Mouse (Mus musculus) testis, adult 2 months (tissue): ENCODE results near the gene Prpmp5.
"Not testable (repeated sequence)": the region's sequence is repeated elsewhere in the genome, so short reads cannot be mapped to it uniquely, and the experiment has no call there.

Source experiments
- CTCF ChIP-seq: fragments of 200-500 bp; IDR thresholded peaks from 2 replicates; pipeline ENCODE4 v1.5.1; 2012; ENCODE audit warnings: low read depth, mild to moderate bottlenecking, inconsistent platforms, low read length, moderate library complexity; ENCODE audit not compliant: control insufficient read depth, insufficient read depth, insufficient replicate concordance
- POLR2A ChIP-seq: fragments of 200-500 bp; IDR thresholded peaks from 2 replicates; pipeline ENCODE4 v1.6.1; 2012; ENCODE audit warnings: low read depth, mild to moderate bottlenecking, inconsistent platforms, low read length, moderate library complexity; ENCODE audit not compliant: control insufficient read depth

DNA sequence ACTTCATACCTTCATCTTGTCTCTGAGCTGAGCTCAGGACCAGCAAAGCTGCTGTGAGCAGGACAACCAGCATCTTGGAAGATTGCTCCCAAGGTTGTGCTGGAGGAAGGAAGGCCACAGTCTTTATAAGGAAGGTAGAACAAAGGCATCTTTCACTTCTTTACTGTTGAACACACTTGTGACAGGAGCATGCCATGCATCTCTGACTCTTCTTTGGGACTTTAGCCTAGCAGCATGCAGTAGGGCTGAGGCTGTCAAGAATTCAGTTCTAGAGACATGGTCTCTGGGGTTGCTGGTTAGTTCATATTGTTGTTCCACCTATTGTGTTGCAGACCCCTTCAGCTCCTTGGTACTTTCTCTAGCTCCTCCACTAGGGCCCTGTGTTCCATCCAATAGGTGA, at the start of gene Prpmp5:
- TF ChIP-seq CTCF, POLR2A: not testable (repeated sequence)
